Mouse (Mus musculus) ES-CJ7 (cell line): ENCODE results near the gene Tmem121.

Experiments
- DNase-seq: peaks from one replicate; pipeline ENCODE4 v3.0.0; 2011; ENCODE audit warnings: low read depth, low spot score

The Tmem121 gene

GRCm38 (mm10) chr12:113185442-113186291, at the start of gene Tmem121:
Gene Tmem121, plus strand, starts transcription at chr12:113185930.
- no peak for DNase-seq

DNA sequence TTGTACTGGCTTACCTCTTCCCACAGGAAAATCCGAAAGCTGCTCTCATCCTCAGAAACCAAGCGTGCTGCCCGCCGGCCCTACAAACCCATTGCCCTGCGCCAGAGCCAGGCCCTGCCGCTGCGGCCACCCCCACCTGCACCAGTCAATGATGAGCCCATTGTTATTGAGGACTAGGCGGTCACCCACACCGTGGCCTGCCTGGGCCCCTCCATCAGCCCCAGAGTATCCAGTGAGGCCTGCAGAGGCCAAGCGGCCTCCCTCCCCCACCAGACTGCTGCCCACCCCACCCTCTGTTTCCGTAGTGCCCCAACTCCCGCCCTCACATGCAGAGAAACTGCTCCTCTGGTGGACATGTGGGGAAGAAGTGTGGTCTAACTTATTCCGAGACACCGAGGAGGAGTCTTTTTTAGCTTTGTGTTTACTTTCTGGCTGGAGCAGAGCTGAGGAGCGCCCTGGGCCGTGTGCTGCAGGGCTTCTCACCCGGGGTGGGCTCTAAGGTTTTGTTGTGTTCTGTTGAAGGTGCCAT, 49.2 kb upstream of the Tmem121 start:
- DNase-seq, result no peak

DNA sequence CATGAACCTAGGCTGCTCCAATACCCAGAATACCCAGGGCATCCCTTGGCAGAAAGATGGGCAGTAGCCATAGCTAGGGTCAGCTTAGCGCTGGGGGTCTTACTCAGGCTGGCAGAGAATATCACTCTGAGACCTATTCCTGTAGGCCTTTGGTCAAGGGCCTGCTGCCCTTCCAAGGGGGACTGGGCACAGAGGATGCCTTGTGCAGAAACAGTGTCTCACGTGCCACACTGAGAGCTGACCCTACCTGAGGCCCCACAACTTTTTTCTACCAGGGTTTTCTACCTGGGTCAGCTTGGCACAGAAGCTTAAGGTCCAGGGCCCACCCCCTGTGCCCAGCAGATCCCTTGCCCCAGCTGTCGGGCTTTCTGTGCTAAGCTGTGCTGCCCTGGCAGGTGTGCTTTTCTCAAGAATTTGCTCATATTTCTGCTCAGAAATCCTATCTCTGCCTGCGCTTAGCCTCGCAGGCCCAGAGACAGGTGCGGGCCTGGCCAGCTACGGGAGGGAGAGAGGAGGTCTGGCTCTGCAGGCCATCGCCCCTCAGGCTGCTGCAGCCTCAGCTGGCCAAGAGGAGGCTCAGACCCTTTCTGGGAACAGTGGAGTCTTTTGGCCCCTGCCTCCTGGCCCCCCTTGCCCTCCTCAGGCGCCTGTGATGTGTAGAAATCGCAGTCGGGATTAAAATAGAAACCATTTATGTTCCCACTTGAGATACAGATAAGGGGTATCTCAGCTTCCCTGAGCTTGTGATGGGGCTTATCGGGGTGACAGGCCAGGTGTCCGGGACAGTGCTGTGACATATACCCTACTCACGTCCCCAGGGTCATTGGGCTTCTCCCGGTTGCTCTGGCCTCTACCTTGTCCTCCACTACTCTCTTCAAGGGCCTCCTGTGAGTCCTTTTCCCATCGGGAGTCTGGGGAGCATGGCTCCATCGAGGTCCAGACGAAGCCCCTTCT, 48.2 kb upstream of the Tmem121 start:
- no peak for DNase-seq

GRCm38 (mm10) chr12:113138291-113138690, 47.4 kb upstream of the Tmem121 start:
- DNase-seq, result no peak

- no peak for DNase-seq
These were observed 46.5 kb upstream of the Tmem121 start for GRCm38 (mm10) chr12:113138901-113139864.

GRCm38 (mm10) chr12:113139908-113140615, 45.7 kb upstream of the Tmem121 start, which contains the start of gene Crip2:
Gene Crip2, plus strand, starts transcription at chr12:113140236.
- peak; percentile 98 for DNase-seq

- DNase-seq, result no peak
These were observed 44.9 kb upstream of the Tmem121 start for GRCm38 (mm10) chr12:113140616-113141411.

DNA sequence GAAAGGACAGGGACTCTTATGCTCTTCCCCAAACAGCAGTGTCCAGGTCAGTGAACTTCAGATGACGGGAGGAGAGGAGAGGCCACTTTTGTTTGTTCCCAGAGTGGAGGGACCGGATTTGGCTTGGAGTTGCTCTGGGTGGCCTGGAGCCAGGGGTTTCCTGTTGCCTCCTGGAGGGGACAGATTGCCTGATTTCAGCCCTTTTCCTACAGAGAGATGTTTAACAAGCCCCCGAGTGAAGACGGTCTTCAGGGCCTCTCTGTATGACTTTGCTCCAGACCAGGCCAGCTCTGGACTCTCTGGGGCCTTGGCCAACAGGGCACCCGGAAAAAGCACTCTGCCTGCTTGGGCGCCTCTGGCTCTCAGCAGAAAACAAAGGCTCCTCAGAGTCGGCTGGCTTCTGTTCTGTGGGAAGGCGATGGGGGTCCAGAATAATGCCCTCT, 44.2 kb upstream of the Tmem121 start:
- DNase-seq, result no peak

DNA sequence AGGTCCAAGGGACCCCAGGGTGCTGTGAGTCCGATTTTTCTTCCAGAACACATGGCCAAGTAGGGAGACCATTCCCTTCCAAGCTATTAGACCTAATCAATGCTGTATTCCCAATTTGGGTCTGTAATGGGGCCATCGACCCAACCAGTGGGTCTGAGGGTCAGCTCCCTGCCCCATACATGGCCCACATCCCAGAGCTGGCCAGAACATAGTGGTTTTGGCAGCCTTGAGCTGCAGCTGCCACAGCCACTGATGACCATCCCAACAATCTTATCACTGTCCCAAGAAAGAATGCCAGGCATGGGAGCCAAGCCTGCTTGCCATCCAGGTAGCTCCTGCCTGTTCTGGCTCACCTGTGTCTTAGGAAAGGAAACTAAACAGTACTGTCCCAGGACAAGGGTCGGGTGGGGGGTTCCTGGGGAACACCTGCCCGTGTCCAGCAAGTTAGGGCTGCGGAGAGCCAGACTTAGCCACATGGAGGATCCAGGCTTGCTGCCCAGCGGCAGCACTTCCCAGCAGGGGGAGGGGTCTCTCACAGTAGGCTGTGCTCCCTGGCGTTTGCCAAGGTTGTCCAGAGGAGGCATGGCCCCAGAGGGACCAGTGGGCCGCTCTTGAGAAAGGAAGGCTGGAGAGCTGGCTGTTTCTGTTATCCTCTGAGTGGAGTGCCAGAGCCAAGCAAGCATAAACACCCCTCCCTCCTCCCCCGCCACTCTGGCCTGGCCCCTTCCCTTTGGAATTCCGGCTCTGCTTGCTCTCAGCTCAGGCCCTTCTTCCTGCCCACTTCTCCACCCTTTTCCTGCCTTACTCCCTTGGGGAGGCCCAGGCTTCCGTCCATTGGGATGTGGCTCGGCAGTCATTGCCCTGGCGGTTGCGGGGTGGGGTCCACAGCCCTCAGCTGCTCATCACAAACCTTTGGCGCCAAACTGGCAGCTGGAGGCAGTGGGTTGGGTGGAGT, 43.4 kb upstream of the Tmem121 start:
- no peak for DNase-seq

GRCm38 (mm10) chr12:113143164-113143563, 42.6 kb upstream of the Tmem121 start:
- DNase-seq, result no peak

- DNase-seq, result peak; percentile 84
These were observed 41.6 kb upstream of the Tmem121 start for GRCm38 (mm10) chr12:113144001-113144756.

DNA sequence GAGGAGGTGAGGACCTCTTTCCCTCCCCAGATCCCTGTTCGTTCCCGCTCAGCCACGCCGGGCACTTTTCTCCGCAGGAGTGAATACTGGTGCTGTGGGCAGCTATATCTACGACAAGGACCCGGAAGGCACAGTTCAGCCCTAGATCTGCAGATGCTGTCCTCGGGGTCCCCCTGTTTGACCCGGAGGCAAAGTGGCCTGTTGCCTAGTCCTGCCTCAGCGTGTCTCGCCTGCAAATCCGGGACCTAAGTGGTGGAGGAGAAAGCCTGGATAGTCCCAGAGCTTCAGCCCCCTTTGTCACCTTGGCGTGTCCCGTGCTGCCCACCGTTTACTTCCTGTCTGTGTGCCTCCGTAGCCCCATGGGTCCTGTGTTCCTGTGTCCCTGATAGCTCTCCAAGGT, 40.8 kb upstream of the Tmem121 start:
- DNase-seq, result no peak

DNA sequence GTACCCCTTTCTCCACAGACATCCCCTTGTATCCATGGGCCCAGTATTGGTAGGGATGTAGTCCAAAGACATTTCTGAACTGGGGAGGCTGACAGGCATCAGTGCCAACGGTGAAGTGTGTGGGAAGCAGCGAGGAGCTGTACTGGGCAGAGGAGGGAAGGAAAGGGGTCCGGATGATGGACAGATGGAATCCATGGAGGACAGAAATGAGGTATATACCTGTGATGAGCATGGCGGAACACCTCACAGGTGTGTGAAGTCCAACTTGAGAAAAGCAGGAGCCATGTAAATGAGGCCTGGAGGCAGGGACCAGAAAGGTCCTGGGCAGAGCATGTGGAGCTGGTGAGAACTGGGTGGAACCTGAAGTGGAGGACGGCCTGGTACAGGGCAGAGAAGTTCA, 40.1 kb upstream of the Tmem121 start:
- no peak for DNase-seq

DNA sequence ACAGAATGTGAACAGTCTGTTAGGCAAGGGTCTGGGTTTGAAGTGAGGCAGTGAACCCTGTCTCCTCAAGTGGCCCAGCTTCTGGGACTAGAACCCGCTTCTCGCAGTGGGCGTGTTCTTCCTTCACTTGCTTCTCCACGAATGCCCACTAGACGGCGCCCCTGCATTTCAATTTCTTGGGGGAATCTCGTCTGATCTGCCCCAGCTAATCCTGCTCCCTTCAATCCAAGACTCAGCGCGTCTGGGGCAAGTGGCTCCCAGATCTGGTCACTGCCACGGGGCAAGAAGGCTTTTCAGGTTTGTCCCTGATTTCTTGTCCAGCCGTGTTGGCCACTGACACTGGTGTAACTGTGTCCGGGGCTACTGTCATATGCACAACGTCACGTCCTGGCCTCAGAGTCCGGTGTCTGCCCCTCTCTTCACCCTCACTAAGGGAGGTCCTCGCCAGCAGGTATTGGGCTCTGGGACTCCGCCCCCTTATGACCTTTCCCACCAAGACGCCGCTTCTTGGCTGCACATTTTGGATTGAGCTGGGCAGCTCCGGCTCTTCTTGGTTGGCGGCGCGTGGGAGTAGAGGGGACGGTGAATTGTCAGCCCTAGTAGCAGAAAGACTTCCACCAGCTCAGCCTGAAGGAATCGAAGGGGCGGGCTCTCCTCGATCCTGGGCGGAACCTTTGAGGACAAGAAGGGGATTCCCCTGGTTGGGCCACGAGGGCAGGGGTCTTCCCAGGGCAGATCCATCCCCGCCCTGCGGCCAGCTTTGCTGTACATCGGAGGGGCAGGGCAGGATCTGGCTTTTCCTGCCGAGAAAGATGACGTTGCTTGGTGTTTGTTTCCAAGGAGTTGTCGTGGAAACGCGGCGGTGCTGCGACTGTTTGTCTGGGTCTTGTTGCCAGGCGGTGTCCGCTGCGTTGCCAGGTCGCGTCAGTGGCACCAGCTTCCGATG, 39.3 kb upstream of the Tmem121 start, which contains the start of gene Crip1:
Crip1 (plus strand) TSS at position 205 of the 946 bp plus-strand sequence.
- peak; percentile 85 for DNase-seq

DNA sequence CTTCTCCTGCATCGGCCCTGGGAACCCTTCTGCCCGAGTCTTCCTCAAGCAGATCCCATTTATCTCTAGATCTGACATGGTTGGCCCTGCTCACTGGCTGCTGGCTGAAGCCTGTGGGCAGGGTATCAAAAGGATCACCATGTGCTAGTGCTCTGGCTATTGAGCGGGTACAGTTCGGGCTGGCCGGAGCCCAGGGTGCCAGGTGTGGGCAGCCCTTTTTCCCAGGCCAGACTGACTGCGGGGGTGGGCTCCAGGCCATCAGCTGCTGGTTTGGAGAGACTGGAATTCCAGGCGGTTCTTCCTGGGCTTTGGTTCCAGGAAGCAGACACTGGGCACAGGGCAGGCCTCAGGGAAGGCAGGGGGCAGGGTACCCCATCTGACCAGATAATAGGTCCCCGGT, 38.2 kb upstream of the Tmem121 start:
- DNase-seq, result no peak

DNA sequence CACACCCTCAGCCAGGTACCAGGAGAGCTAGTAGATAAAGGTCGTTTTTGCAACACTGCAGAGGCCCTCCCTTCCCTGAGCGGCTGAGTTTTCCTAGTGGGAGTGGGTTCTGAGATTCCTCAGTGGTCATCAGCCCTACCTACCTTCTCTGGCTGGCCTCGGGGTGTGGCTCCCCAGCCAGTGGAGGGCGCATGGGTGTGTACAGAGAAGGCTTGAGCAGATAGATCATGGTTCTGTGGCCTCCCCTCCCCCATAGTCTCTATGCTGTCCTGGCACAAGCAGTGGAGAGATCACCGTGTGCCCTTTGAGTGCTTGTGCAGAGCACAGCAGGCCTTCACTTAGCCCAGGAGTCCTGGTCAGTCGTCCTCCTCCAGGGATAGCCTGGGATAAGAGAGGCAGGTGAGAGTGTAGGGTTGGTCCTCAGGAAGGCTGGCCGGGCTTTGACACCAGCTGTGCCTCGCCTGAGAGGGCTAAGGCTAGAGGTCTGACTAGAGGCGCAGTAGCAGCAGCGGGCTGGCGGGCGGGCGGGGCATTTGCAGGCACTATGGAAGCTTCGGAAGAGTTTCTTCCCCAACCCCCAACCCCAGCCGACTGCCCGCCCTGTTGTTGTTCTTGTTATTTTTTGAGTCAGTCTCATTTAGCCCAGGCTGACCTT, 37.2 kb upstream of the Tmem121 start:
- peak; percentile 91 for DNase-seq
